Mouse (Mus musculus) limb, embryonic 10.5 days (tissue): ENCODE data around the gene Bad. TPM values are rescaled to one million over a fixed set of nuclear protein-coding genes. Genes with fewer than 3 reads are reported as not detected.
A peak's percentile ranks its signal among the peaks of the same experiment; 100 is the strongest.

Experiments
- DNase-seq: peaks from one replicate; pipeline ENCODE4 v3.0.0-alpha.2; 2017; ENCODE audit warnings: low spot score
- H3K27ac ChIP-seq: fragments of 300-500 bp; sonication (generic); 2 replicates; pipeline ENCODE4 v1.5.1; 2016; ENCODE audit warnings: mild to moderate bottlenecking
- H3K27me3 ChIP-seq: fragments of 300-500 bp; sonication (generic); 2 replicates; pipeline ENCODE4 v1.6.1; 2016; ENCODE audit warnings: low read depth, mild to moderate bottlenecking; ENCODE audit not compliant: poor library complexity, severe bottlenecking
- H3K36me3 ChIP-seq: fragments of 300-500 bp; sonication (generic); 2 replicates; pipeline ENCODE4 v1.6.1; 2016; ENCODE audit warnings: mild to moderate bottlenecking, moderate library complexity
- H3K4me1 ChIP-seq: fragments of 300-500 bp; sonication (generic); 2 replicates; pipeline ENCODE4 v1.6.1; 2016
- H3K4me3 ChIP-seq: fragments of 300-500 bp; sonication (generic); 2 replicates; pipeline ENCODE4 v1.5.1; 2016; ENCODE audit warnings: mild to moderate bottlenecking, moderate library complexity
- H3K9me3 ChIP-seq: fragments of 300-500 bp; sonication (generic); replicated peaks from 2 replicates; pipeline ENCODE4 v1.6.1; 2016; ENCODE audit warnings: mild to moderate bottlenecking
- WGBS: fragments of 180-500 bp; shearing (Covaris S2); methylation state at CpG from one replicate; pipeline ENCODE4 v1.1.7; 2016; 5-methylcytosine and 5-hydroxymethylcytosine counted together
- polyA plus RNA-seq: library from polyadenylated mRNA; unstranded; fragments of >200 nt; fragmentation: Nextera tagmentation; extraction: Ambion mirVana; gene quantifications from 2 replicates; pipeline ENCODE4 v1.2.1, GENCODE M21; 2016

Bad gene
- polyA plus RNA-seq, 1 experiment from 2014 or later: 55.3 TPM

DNA sequence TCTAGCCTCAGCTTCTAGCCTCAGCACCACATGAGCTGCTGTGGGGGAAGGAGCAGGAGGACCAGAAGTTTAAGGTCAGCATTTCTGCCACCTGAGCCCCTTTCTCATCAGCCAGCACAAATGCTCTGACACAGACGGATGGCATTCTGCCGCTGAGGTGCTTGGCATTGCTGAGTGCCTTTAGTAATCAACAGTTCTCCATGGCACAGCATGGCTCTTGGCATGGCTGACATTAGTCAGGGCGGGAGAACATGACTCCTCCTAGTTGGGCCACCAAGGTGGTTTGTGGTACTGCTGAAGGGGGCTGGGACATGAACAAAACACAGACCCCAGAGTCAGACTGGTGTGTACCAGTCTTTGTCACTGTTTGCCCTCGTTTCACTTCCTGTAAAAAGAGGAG, 6.5 kb downstream of the Bad start:
- H3K36me3 ChIP-seq: peaks cover 3% of the 10 kb centered on the region
- 86% methylated on average over 4 of the region's 4 CpGs for WGBS
- H3K27ac ChIP-seq: no peak overlapping the region
- no peak for DNase-seq
- no peaks in the 10 kb centered on the region for H3K27me3 ChIP-seq
- H3K4me3 ChIP-seq: no peak overlapping the region
- no peaks in the 10 kb centered on the region for H3K9me3 ChIP-seq
- H3K4me1 ChIP-seq: peaks cover 27% of the 10 kb centered on the region

DNA sequence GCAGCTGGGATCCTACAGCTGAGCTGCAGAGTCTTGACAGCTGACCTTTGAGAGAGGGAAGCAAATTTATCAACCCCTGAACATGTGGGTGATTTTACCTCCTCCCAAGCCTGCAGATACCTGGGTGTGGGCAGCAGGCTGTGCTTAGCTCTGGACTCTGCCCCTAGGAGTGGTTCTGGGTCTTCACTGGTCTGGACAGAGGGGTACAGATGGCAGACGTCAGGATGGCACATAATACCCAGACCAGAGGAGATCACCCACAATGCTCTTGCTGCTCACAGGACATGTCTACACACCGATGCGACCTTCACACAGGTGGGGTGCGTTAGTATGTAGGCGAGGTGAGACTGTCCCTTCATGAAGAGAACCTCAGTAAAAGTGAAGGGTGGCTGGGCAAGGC, 7.9 kb downstream of the Bad start:
- Histone ChIP-seq H3K27ac (peak overlapping the region; percentile 89; the same call in 1 of the 2 replicates), H3K27me3 (no peaks in the 10 kb centered on the region), H3K36me3 (peaks cover 9% of the 10 kb centered on the region), H3K4me3 (0 out of 2 replicates have a peak overlapping the region, but pooled peaks have one; percentile 62), H3K4me1 (peaks cover 33% of the 10 kb centered on the region), H3K9me3 (no peaks in the 10 kb centered on the region)
- 93% methylated on average over 5 of the region's 5 CpGs for WGBS
- DNase-seq: no peak

DNA sequence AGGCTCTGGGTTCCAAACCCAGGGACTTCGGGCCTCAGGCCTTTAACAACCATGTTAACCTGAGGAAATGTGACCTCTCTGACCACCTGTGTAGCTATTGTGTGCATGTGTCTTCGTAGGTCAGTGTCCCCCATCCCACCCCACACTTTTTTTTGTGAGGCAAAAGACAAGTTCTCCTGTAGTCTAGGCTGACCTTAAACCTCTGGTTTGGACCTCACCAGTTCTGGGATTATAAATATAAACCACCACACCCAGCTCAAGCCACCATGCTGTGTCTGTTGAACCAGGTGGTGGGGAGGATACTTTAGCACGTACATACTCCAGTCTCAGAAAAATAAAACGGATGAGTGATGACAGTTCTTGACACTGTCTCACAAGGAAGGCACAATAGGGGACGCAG, 8.3 kb downstream of the Bad start:
- Histone ChIP-seq H3K36me3 (peaks cover 12% of the 10 kb centered on the region), H3K4me3 (peak overlapping the region; percentile 62), H3K9me3 (no peaks in the 10 kb centered on the region), H3K27ac (peak overlapping the region; percentile 89), H3K4me1 (peaks cover 33% of the 10 kb centered on the region), H3K27me3 (no peaks in the 10 kb centered on the region)
- no peak for DNase-seq
- WGBS: 71% methylated on average over 5 of the region's 5 CpGs

DNA sequence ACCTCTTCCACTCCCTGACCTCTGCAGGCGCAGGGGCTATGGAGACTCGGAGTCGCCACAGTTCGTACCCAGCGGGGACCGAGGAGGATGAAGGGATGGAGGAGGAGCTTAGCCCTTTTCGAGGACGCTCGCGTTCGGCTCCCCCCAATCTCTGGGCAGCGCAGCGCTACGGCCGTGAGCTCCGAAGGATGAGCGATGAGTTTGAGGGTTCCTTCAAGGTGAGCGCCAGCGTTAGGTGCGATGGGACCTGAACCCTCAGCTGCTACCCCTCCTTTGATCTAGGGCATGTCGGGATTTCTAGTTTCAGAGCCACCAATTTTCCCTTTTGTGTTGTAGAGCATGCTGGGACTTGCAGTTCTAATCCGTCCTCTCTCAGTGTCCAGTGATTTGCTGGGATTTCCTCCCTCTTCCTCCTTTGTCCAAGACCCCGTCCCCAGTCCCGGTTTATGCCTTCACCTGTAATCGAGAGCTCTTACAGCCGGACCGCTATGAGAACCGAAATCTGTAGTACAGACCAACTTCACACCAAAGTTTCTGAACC, 9.0 kb downstream of the Bad start:
- H3K27me3 ChIP-seq: no peaks in the 10 kb centered on the region
- under 1% methylated on average over 28 of the region's 28 CpGs for WGBS
- H3K27ac ChIP-seq: peak overlapping the region; percentile 89
- peaks cover 33% of the 10 kb centered on the region for H3K4me1 ChIP-seq
- H3K4me3 ChIP-seq: peak overlapping the region; percentile 62
- DNase-seq: peak; percentile 77
- no peaks in the 10 kb centered on the region for H3K9me3 ChIP-seq
- peaks cover 18% of the 10 kb centered on the region for H3K36me3 ChIP-seq

DNA sequence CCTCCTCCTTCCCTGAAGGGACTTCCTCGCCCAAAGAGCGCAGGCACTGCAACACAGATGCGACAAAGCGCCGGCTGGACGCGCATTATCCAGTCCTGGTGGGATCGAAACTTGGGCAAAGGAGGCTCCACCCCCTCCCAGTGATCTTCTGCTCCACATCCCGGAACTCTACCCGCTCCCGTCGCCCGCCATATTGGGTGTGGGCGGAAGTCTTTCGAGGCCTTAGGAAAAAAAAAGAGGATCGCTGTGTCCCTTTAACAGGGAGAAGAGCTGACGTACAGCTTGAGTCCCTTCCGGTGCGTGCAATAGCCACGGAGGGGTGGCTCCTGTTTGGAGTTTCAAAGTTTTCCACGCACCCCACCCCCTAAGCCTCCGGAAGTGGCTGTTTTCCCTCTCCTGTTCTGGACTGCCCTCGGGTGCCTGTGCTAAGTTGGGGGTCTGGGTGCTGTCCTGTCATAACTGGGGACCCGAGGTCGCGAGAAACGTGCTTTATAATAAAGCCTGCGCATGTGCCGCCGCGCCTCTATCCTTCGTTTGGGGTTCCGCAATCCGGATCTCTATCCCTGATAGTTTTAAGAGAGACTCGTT, 9.8 kb downstream of the Bad start:
- peaks cover 33% of the 10 kb centered on the region for H3K4me1 ChIP-seq
- WGBS: under 1% methylated on average over 35 of the region's 35 CpGs
- peaks cover 26% of the 10 kb centered on the region for H3K36me3 ChIP-seq
- H3K9me3 ChIP-seq: no peaks in the 10 kb centered on the region
- H3K4me3 ChIP-seq: peak overlapping the region; percentile 62
- peak overlapping the region; percentile 89 for H3K27ac ChIP-seq
- DNase-seq: peak; percentile 91
- H3K27me3 ChIP-seq: no peaks in the 10 kb centered on the region

DNA sequence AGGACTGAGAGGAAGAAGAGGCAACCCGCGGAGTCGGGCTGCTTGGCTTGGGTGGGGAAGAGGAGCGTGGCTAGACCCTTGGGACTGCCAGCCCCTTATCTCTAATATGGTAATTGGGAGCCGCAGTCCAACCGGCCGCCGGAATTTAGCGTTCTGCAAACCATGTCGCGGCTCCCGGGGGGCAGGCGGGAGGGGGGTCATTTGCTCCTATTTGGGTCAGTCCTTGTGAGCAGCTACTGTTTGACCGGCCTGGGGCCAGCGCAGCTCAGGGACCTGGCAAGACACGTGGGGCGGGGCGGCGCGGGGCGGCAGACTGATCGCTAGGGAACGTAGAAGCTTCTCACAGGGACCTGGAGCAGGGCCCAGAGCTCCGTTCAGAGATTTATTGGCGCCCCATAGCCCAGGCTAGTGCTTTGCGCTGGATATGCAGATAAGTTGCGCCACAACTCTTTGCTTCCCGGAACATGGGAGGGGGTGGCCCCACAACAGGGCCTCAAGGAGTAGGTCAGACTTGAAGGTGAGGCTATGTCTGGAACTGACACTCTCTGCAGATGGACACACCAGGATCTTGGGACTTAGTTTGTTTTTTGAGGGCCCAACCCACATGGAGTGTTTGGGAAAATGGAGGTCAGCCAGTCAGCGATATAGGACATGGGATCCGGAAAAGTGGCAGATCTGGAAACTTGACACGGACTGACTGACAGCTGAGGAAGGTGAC, 10.5 kb downstream of the Bad start:
- WGBS: 3% methylated on average over 31 of the region's 31 CpGs
- Histone ChIP-seq H3K4me1 (peaks cover 33% of the 10 kb centered on the region), H3K9me3 (no peaks in the 10 kb centered on the region), H3K36me3 (peaks cover 32% of the 10 kb centered on the region), H3K4me3 (peak overlapping the region; percentile 62), H3K27me3 (no peaks in the 10 kb centered on the region), H3K27ac (peak overlapping the region; percentile 89)
- peak; percentile 72 for DNase-seq

DNA sequence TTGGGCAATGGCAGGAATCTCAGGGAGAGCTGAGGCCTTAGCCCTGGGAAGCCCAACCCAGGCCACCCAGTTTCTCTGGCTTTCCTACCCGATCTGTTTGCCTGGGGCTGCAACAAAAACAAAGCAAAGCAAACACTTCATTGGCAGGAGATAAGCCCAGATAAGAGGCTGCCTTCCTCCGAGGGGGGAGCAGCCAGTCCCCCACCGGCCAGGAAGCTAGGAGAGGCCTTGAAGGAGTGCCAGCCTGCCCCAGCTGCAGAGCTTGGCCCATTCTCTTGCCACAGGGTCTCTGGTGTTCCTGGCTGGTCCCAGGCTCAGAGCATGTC, 11.0 kb downstream of the Bad start:
- Histone ChIP-seq H3K27me3 (no peaks in the 10 kb centered on the region), H3K27ac (0 out of 2 replicates have a peak overlapping the region, but pooled peaks have one; percentile 89), H3K4me1 (peaks cover 33% of the 10 kb centered on the region), H3K4me3 (peak overlapping the region; percentile 62), H3K36me3 (peaks cover 37% of the 10 kb centered on the region), H3K9me3 (no peaks in the 10 kb centered on the region)
- DNase-seq: no peak
- WGBS: 16% methylated on average over 3 of the region's 3 CpGs

DNA sequence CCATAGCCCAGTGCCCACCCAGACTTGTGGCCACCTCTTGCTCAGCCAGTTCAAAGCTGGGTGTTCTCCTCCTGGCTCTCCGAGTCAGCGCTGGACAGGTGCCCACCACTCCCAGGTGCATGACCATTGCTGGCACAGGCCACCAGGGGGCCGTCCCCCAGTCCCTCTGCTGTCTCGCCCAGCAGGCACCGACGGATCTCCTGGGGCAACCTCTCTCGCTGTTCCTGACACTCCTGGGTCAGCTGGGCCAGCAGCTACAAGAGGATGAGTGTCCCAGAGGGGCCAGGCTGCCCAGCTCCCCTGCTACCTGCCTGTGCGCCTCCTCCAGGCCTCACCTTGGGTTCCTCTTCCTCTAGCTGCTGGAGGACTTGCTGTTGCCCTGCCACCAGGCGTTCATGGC, 12.4 kb downstream of the Bad start:
- no peaks in the 10 kb centered on the region for H3K27me3 ChIP-seq
- DNase-seq: peak; percentile 61
- H3K4me1 ChIP-seq: peaks cover 33% of the 10 kb centered on the region
- H3K9me3 ChIP-seq: no peaks in the 10 kb centered on the region
- no peak overlapping the region for H3K27ac ChIP-seq
- H3K36me3 ChIP-seq: peaks cover 51% of the 10 kb centered on the region
- H3K4me3 ChIP-seq: no peak overlapping the region
- 56% methylated on average over 9 of the region's 9 CpGs for WGBS

DNA sequence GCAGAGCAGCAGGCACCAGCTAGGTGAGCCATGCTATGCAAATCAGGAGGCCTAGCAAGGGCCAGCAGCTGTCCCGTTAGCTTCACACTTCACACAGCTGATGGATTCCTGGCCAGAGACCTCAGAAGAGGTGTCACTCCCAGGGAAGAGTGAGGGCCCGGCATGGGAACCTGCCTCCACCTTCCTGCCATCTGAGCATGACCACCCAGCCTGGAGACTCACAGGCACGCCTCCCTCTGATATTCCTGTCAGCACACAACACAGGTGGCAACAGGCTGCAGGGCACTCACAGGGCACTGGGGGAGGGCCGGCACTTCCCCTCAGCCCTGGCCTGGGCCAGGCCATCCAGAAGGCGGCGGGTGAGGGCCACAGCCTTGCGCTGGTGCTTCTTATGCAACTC, 13.8 kb downstream of the Bad start:
- no peaks in the 10 kb centered on the region for H3K9me3 ChIP-seq
- H3K4me3 ChIP-seq: no peak overlapping the region
- peaks cover 64% of the 10 kb centered on the region for H3K36me3 ChIP-seq
- WGBS: 69% methylated on average over 7 of the region's 7 CpGs
- H3K4me1 ChIP-seq: peaks cover 23% of the 10 kb centered on the region
- DNase-seq: no peak
- H3K27ac ChIP-seq: 0 out of 2 replicates have a peak overlapping the region, but pooled peaks have one; percentile 10
- H3K27me3 ChIP-seq: no peaks in the 10 kb centered on the region

DNA sequence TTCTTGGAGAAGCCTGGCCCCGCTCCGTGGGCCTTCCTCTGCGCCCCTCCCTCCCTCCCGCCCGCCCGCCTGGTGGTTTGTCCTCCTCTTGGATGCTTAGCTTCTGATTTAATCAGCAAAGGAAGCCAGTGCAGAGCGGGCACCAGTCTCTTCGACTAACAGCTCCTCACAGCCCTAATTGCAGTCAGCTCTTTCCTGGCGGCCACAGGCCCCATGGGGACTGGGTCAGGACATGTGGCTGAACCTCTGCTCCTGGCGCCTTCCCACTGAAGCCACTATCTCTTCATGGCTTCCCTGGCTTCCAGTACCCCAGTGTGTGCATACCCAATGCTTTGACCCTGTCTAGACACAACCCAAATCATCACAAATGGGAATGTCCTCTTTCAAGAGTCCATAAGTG, 14.8 kb downstream of the Bad start:
- 85% methylated on average over 10 of the region's 10 CpGs for WGBS
- no peak overlapping the region for H3K27ac ChIP-seq
- peaks cover 21% of the 10 kb centered on the region for H3K4me1 ChIP-seq
- no peak for DNase-seq
- H3K27me3 ChIP-seq: no peaks in the 10 kb centered on the region
- no peak overlapping the region for H3K4me3 ChIP-seq
- no peaks in the 10 kb centered on the region for H3K9me3 ChIP-seq
- H3K36me3 ChIP-seq: peaks cover 69% of the 10 kb centered on the region

DNA sequence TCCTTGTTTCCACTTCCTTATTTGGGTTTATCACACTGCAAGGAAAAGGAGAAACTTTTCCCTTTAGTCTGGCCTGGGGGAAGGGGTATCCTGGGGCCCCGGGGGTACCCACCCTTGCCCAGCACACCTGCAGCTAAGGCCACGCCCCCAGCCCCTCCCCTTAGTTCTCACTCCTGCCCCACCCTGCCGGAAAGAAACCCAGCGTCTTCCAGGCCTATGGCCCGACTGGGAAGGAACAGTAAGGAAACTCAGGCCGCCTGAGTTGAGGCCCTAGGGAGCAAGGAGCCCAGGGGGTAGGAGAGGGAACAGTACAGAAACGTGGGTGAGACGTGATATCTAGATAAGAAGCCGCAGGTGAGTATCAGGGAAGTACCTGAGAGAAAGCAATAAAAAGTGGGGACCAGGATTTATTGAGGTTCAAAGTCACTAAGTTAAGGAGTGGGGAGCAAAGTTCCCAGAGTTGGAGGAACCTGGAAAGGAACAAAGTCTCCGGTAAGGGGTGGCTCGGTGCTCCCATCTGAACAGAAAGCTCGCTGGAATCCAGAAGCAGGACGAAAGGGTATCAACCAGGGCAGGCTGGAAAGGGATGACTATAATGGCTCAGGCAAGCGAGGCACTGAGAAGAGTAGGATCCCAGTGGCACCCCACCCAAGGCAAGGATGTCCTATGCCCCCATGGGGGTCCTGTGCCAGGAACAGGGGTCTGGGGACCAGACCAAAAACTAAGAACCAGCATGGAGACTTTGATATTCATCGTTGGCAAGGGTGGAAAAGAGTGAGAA, 27.0 kb downstream of the Bad start:
- DNase-seq: no peak
- Histone ChIP-seq H3K9me3 (no peaks in the 10 kb centered on the region), H3K27ac (peak overlapping the region; percentile 87; the same call in 1 of the 2 replicates), H3K4me3 (peak overlapping the region; percentile 66), H3K4me1 (peaks cover 54% of the 10 kb centered on the region), H3K36me3 (peaks cover 29% of the 10 kb centered on the region), H3K27me3 (peaks cover 3% of the 10 kb centered on the region; the same call in 1 of the 2 replicates)
- 12% methylated on average over 15 of the region's 15 CpGs for WGBS

DNA sequence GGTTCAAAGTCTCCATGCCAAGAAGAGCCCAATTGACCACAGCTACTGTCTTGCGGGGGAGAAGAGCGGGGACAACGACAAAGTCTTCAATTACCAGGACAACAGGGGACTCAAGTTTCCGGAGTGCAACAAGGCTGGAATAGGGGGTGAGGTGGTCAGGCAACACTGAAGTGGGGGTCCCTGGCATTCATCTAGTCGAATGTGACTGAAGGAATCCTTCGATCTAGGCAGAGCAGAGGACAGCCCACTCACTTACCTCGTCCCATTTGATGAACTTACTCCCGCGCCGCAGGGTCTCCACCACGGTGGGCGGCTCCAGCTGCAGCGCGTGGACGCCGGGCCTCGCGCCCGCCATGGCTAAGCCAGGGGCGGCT, 27.6 kb downstream of the Bad start:
- peaks cover 59% of the 10 kb centered on the region for H3K4me1 ChIP-seq
- H3K27ac ChIP-seq: peak overlapping the region; percentile 87
- DNase-seq: no peak
- peaks cover 3% of the 10 kb centered on the region; the same call in 1 of the 2 replicates for H3K27me3 ChIP-seq
- no peaks in the 10 kb centered on the region for H3K9me3 ChIP-seq
- under 1% methylated on average over 20 of the region's 20 CpGs for WGBS
- peaks cover 23% of the 10 kb centered on the region for H3K36me3 ChIP-seq
- peak overlapping the region; percentile 66 for H3K4me3 ChIP-seq
